Mouse (Mus musculus) spleen, adult 2 months (tissue): ENCODE data around the gene Larp1.

Source experiments
- CTCF ChIP-seq: fragments of 200-500 bp; IDR thresholded peaks from 2 replicates; pipeline ENCODE4 v1.5.1; 2011; ENCODE audit warnings: mild to moderate bottlenecking, inconsistent platforms; ENCODE audit not compliant: insufficient read depth, insufficient read length, insufficient replicate concordance; ENCODE audit errors: extremely low read depth
- POLR2A ChIP-seq: fragments of 200-500 bp; IDR thresholded peaks from 2 replicates; pipeline ENCODE4 v1.6.1; 2011; ENCODE audit warnings: low read depth, low read length, inconsistent platforms

DNA sequence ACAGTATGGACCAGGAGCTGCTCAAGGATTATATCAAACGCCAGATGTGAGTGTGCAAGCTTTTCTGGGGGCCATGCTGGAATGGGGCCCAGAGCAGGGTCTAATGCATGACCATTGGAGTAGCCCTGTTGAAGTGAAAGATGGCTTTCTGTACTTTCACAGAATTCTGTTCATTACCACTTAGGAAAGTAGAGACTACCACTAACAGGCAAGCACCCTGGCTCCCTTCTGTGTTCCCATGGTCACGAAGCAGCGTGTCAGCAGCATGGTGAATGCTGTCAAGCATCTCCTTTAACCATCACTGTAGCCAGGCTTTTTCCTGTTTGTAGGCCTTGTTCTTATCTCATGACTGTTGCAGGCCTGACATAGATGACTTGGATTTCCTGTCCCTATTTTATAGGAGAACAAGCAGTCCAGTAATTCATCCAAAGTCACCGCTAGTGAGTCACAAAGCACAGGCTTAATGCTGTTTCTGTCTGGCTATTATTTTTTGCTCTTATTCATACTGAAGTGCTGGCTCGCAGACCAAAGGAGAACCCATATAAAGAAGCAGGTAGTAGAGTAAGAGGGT is 34.1 kb downstream of the Larp1 start:
- no peak for TF ChIP-seq POLR2A
- TF ChIP-seq CTCF, result no peak
